Mouse (Mus musculus) spleen, adult 12 weeks (tissue): Measurements from ENCODE around the gene Shisa5.

Experiments
- DNase-seq: peaks from one replicate; pipeline ENCODE4 v3.0.0; 2022; ENCODE audit warnings: low spot score

The Shisa5 gene

GRCm38 (mm10) chr9:109093786-109094552, 55.6 kb downstream of the Shisa5 start:
- no peak for DNase-seq

DNA sequence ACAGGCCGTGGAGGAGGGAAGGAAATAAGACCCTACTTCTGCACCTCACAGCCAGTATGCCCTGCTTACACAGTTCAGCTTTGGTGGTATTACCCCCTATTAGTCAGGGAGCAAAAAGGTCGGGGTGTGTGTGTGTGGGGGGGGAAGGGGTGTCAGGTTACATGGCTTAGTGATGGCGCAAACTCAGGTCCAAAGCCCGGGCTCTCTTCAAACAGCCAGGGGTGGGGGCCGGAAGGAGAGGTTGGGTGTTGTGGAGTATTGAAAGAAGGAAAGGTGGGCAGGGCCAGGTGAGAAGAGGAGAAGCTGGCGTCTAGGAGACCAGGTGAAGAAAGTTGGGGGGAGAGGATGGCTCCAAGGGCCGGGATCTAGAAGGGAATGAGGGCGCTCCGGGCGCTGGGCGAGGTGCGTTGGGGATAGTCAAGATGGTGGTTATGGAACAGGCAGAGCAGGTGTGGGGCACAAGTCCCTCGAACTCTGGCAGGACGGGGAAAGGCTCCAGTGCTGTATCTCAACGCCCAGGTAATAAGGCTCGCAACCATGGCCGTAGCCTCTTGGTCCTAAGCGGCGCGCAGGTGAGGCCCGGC, 56.3 kb downstream of the Shisa5 start:
- DNase-seq = no peak

GRCm38 (mm10) chr9:109095137-109095982, 57.0 kb downstream of the Shisa5 start, which contains the start of gene Plxnb1:
Gene Plxnb1 (plus strand): TSS chr9:109095389.
- no peak for DNase-seq

DNA sequence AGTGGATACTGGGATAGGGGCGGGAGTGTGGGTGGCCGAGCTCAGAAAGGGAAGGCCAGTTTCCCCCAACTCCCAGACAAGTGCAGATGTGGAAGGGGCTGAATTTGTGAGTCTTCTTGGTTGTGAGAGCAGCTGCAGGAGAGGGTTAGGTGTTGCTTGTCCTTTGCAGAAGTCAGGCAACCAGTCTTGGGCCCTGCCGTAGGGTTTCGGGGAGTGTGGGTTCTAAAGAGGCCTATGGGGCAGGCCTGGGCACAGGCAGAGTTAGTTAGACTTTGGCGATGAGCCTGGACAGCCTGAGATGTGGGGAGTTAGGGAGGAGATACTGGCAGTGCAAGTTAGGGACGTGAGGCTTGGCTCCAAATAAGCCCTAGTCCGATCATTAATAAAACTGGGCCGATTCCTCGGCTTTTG, 57.9 kb downstream of the Shisa5 start:
- no peak for DNase-seq

DNA sequence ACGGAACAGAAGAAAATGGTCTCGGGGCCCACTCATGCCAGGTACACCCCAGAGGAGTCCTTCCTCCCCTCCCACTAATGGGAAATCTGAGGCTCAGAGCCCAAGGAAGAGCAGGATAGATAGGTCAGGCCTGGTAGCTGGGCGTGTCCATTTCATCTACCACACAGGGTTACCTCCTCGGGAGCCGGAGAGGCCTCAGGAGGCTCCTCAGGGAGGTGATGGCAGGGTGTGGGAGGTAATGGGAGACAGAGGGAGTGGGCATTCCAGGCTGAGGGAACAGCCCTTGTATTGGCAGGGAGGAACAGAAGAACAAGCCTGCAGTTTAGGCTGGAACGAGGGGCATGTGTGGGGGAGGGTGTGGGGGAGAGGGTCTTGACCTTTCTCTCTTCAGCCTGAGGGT, 58.5 kb downstream of the Shisa5 start:
- no peak for DNase-seq

DNA sequence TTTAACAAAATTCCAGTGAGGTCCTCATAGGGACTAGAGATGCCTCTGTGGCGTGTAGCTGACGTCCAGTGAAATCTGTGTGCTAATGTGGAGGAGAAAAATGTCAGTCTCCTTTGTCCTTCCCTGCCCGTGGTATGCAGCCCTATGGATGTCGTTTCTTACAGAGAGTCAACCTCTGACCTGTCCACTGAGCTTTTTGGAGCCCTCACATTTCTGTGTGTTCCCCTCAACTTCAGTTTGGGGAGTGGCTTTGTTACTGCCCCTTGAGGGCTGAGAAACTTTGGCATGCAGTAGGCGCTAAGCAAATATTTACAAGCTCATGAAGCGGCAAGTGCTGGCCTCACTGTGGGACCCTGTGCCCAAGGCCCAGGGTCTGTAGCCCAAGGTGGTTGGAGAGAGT, 58.9 kb downstream of the Shisa5 start:
- no peak for DNase-seq

- no peak for DNase-seq
Measured at GRCm38 (mm10) chr9:109097831-109098230, 59.5 kb downstream of the Shisa5 start.

DNA sequence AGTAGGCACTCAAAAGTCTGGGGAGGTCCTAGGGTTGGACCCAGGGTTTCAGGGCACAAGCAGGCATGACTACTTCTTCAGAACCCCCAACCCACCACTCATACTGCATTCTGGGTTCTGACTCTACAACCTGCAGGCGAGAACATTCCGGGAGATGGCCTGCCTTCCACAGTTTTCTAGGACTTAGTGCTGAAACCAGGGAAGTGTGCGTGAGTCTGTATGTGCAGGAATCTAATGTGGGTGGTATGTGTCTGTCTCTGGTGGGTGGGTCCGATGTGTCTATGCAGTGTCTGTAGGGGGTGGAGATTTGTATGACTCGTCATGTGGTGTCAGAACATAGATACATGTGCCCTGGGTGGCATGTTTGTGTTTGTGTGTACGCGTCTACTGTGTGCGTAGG, 60.0 kb downstream of the Shisa5 start:
- no peak for DNase-seq

DNA sequence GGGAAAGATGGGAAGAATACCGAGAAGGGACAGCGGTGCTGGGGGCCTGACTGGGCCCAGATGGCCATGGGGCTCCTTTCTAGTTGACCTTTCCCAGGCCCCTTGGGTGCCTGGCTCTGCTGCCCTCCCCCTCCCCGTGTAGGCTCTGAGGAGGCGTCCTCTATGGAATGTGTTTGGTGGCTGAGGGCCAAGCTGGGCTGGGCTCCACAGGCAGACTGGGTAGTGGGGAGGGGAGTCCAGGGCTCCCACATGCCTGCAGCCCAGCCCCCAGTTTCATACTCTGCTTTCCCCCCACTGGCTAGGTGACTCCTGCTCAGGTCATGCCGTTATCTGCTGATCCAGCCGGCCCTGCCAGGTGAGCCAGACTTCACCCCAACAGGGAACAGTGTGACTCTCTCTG, 60.6 kb downstream of the Shisa5 start:
- DNase-seq = no peak

DNA sequence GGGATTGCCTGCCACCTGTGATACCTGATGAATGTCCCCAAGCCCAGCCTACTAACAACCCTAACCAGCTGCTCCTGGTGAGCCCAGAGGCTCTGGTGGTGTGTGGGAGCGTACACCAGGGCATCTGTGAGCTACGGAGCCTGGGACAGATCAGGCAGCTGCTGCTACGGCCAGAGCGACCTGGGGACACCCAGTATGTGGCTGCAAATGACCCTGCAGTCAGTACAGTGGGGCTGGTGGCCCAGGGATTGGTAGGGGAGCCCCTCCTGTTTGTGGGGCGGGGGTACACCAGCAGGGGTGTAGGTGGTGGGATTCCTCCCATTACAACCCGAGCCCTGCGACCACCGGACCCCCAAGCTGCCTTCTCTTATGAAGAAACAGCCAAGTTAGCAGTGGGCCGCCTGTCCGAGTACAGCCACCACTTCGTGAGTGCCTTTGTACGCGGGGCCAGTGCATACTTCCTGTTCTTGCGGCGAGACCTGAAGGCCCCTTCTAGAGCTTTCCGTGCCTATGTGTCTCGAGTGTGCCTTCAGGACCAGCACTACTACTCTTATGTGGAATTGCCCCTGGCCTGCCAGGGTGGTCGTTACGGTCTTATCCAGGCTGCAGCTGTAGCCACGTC, 62.1 kb downstream of the Shisa5 start:
- DNase-seq = no peak

DNA sequence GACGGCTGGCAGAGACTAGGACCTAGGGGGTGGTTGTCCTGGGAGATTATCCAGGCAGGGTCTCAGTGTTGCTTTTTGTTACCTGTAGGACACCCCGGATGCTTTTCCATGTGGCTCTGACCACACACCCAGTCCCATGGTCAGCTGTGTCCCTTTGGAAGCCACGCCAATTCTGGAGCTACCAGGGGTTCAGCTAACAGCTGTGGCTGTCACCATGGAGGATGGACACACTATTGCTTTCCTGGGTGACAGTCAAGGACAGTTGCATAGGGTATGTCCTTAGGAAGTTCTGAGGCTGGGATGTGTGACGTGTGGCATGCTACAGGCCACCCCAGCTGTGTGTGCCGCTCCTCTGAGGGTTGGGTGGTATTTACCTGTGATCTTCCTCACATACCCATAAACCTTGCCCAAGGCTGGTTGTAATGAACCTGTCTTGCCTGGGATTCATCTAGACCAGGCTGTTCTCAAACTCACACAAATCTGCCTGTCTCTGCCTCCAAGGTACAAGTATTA, 63.6 kb downstream of the Shisa5 start:
- DNase-seq = no peak

DNA sequence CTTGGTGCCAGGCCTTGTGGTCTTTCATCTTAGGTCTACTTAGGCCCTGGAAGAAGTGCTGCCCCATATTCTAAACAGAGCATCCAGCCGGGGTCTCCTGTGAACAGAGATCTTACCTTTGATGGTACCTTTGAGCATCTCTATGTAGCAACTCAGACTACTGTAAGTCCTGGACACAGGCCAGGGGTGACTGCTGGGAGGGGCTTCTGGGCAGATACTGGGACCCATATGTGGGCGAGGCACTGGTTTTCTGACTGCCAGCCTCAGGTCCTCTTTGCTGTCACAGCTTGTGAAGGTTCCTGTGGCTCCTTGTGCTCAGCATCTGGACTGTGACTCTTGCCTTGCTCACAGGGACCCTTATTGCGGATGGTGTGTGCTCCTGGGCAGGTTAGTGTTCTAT, 64.2 kb downstream of the Shisa5 start:
- DNase-seq = no peak

DNA sequence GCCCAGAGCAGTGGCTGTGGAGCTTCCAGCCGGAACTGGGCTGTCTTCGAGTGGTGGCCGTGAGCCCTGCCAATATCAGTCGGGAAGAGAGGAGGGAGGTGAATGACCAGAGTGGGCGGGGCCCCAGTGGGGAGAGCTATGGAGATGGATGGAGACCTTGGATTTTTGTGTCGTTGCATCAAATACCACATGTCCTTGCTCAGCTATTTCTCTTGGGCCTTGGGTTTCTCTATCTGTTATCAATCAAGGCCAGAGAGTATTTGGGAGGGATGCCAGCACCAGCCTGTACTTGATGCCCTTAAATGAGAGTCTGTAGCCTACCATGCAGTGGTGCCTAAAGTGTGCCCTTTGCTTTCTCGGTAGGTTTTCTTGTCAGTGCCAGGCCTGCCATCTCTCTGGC, 64.9 kb downstream of the Shisa5 start:
- DNase-seq = no peak

- no peak for DNase-seq
Measured at GRCm38 (mm10) chr9:109104083-109104482, 65.7 kb downstream of the Shisa5 start.

GRCm38 (mm10) chr9:109105011-109105410, 66.6 kb downstream of the Shisa5 start:
- DNase-seq = no peak

GRCm38 (mm10) chr9:109105648-109106047, 67.3 kb downstream of the Shisa5 start:
- DNase-seq = no peak

- DNase-seq = no peak
Measured at GRCm38 (mm10) chr9:109107341-109107740, 69.0 kb downstream of the Shisa5 start.
